Comparison of ENCODE assay signal across 25 mouse cellular contexts in genomic region chr9:44256213-44256612, GRCm38 (mm10). TPM values are rescaled to one million over a fixed set of nuclear protein-coding genes. Genes with fewer than 3 reads are reported as not detected.
DNase-seq lines count a peak whose midpoint lies in the region; ATAC-seq lines count a peak whose summit lies in the region.
"Had no signal": no experiment of that assay in that cellular context is flagged by ENCODE, and none has a peak within 500 bp of the region (broad histone marks: within the 10 kb centered on the region; RNA-seq: fewer than 3 reads in every experiment).

No protein-coding gene starts in this region.

- WGBS in embryonic facial prominence, embryonic 12.5 days: 77% methylated on average over 8 of the region's 8 CpGs
- 88% methylated on average over 8 of the region's 8 CpGs for WGBS in embryonic facial prominence, embryonic 10.5 days
- 76% methylated on average over 8 of the region's 8 CpGs for WGBS in heart, embryonic 16.5 days
- 85% methylated on average over 8 of the region's 8 CpGs for WGBS in heart, embryonic 10.5 days
- WGBS in midbrain, embryonic 10.5 days: 93% methylated on average over 8 of the region's 8 CpGs
- WGBS in midbrain, embryonic 14.5 days: 88% methylated on average over 8 of the region's 8 CpGs
- 89% methylated on average over 8 of the region's 8 CpGs for WGBS in limb, embryonic 10.5 days

- H3K9me3 ChIP-seq in embryonic facial prominence, embryonic 12.5 days: no peaks in the 10 kb centered on the region
- no peaks in the 10 kb centered on the region for H3K9me3 ChIP-seq in embryonic facial prominence, embryonic 10.5 days
- H3K9me3 ChIP-seq in heart, embryonic 16.5 days (replicated peaks; ENCODE audit: control insufficient read depth, low read length): no peaks in the 10 kb centered on the region
- no peaks in the 10 kb centered on the region for H3K9me3 ChIP-seq in heart, embryonic 10.5 days
- no peaks in the 10 kb centered on the region for H3K9me3 ChIP-seq in midbrain, embryonic 10.5 days (replicated peaks)
- H3K9me3 ChIP-seq in midbrain, embryonic 14.5 days (ENCODE audit: control insufficient read depth, low read length): no peaks in the 10 kb centered on the region
- no peaks in the 10 kb centered on the region for H3K9me3 ChIP-seq in limb, embryonic 10.5 days (replicated peaks)
- H3K9me3 ChIP-seq: heart, embryonic 13.5 days; limb, embryonic 12.5 days had no signal

- no peaks in the 10 kb centered on the region for H3K36me3 ChIP-seq in embryonic facial prominence, embryonic 12.5 days
- H3K36me3 ChIP-seq in embryonic facial prominence, embryonic 10.5 days (replicated peaks): no peaks in the 10 kb centered on the region
- H3K36me3 ChIP-seq in heart, embryonic 16.5 days (ENCODE audit: control insufficient read depth, insufficient read depth): no peaks in the 10 kb centered on the region
- H3K36me3 ChIP-seq in heart, embryonic 10.5 days: no peaks in the 10 kb centered on the region
- no peaks in the 10 kb centered on the region for H3K36me3 ChIP-seq in midbrain, embryonic 10.5 days
- H3K36me3 ChIP-seq in midbrain, embryonic 14.5 days (ENCODE audit: control insufficient read depth, insufficient read depth, low read length): no peaks in the 10 kb centered on the region
- H3K36me3 ChIP-seq in limb, embryonic 10.5 days: no peaks in the 10 kb centered on the region
- H3K36me3 ChIP-seq: limb, embryonic 12.5 days had no signal

- no peak for DNase-seq in embryonic facial prominence, embryonic 10.5 days (ENCODE audit: low spot score)
- no peak for DNase-seq in heart, embryonic 10.5 days (ENCODE audit: low spot score)
- no peak for DNase-seq in midbrain, embryonic 10.5 days (ENCODE audit: low spot score)
- no peak for DNase-seq in midbrain, embryonic 14.5 days
- DNase-seq in limb, embryonic 10.5 days (ENCODE audit: low spot score): no peak
- DNase-seq in layer of hippocampus, adult 9-11 months: no peak
- DNase-seq: cerebellum, adult 11-12 months; cerebellum, postnatal 25 days; gastrocnemius, postnatal 14 days; kidney, adult 18-20 months; kidney, postnatal 10 days; lung, adult 2 months; right cerebral cortex, adult 18-20 months; spleen, adult 18-20 months; thymus, postnatal 25 days had no signal

- no peak overlapping the region for H3K27ac ChIP-seq in embryonic facial prominence, embryonic 12.5 days
- no peak overlapping the region for H3K27ac ChIP-seq in embryonic facial prominence, embryonic 10.5 days (replicated peaks)
- H3K27ac ChIP-seq in heart, embryonic 16.5 days (ENCODE audit: low read length): no peak overlapping the region
- H3K27ac ChIP-seq in heart, embryonic 10.5 days: no peak overlapping the region
- 0 out of 2 replicates have a peak overlapping the region, but pooled peaks have one; percentile 82 for H3K27ac ChIP-seq in midbrain, embryonic 10.5 days (replicated peaks)
- no peak overlapping the region for H3K27ac ChIP-seq in midbrain, embryonic 14.5 days (replicated peaks; ENCODE audit: low read depth, low read length)
- 0 out of 2 replicates have a peak overlapping the region, but pooled peaks have one; percentile 27 for H3K27ac ChIP-seq in limb, embryonic 10.5 days
- H3K27ac ChIP-seq: heart, embryonic 13.5 days; left cerebral cortex, adult 2 months; macrophage had no signal

- 0 out of 2 replicates have a peak, but pooled peaks have one; percentile 26 for ATAC-seq in embryonic facial prominence, embryonic 12.5 days (ENCODE audit: insufficient number of reproducible peaks, insufficient read depth, low FRiP score, low TSS enrichment)
- 0 out of 2 replicates have a peak, but pooled peaks have one; percentile 49 for ATAC-seq in heart, embryonic 16.5 days (replicated peaks; ENCODE audit: extremely low read depth, insufficient read depth, low FRiP score)
- ATAC-seq in midbrain, embryonic 14.5 days (ENCODE audit: low FRiP score, low TSS enrichment): no peak
- ATAC-seq: CD4-positive, CD25-positive, alpha-beta regulatory T cell, adult 4 months; midbrain, embryonic 16.5 days had no signal

- H3K4me2 ChIP-seq in embryonic facial prominence, embryonic 12.5 days (replicated peaks): no peak overlapping the region
- no peak overlapping the region for H3K4me2 ChIP-seq in heart, embryonic 16.5 days (ENCODE audit: low read depth, low read length)
- no peak overlapping the region for H3K4me2 ChIP-seq in midbrain, embryonic 14.5 days (ENCODE audit: low read length)
- H3K4me2 ChIP-seq: heart, embryonic 13.5 days; limb, embryonic 12.5 days had no signal

- H3K4me3 ChIP-seq in embryonic facial prominence, embryonic 12.5 days: no peak overlapping the region
- no peak overlapping the region for H3K4me3 ChIP-seq in embryonic facial prominence, embryonic 10.5 days
- H3K4me3 ChIP-seq in heart, embryonic 16.5 days (ENCODE audit: low read length): no peak overlapping the region
- no peak overlapping the region for H3K4me3 ChIP-seq in heart, embryonic 10.5 days
- H3K4me3 ChIP-seq in midbrain, embryonic 10.5 days: no peak overlapping the region
- H3K4me3 ChIP-seq in midbrain, embryonic 14.5 days (replicated peaks; ENCODE audit: low read depth, low read length): no peak overlapping the region
- no peak overlapping the region for H3K4me3 ChIP-seq in limb, embryonic 10.5 days
- H3K4me3 ChIP-seq: heart, embryonic 13.5 days; layer of hippocampus, adult 2 months; left cerebral cortex, adult 2 months; limb, embryonic 12.5 days had no signal

- peaks cover 18% of the 10 kb centered on the region for H3K4me1 ChIP-seq in embryonic facial prominence, embryonic 12.5 days
- peaks cover 27% of the 10 kb centered on the region for H3K4me1 ChIP-seq in embryonic facial prominence, embryonic 10.5 days
- no peaks in the 10 kb centered on the region; the same call in 1 of the 2 replicates for H3K4me1 ChIP-seq in heart, embryonic 16.5 days (ENCODE audit: control insufficient read depth, insufficient read depth, low read length)
- peaks cover 14% of the 10 kb centered on the region for H3K4me1 ChIP-seq in heart, embryonic 10.5 days
- peaks cover 41% of the 10 kb centered on the region for H3K4me1 ChIP-seq in midbrain, embryonic 10.5 days
- peaks cover 30% of the 10 kb centered on the region for H3K4me1 ChIP-seq in midbrain, embryonic 14.5 days (ENCODE audit: control insufficient read depth, insufficient read depth, low read length)
- peaks cover 39% of the 10 kb centered on the region for H3K4me1 ChIP-seq in limb, embryonic 10.5 days

- 0 out of 2 replicates have a peak, but pooled peaks cover 3% of the 10 kb centered on the region for H3K27me3 ChIP-seq in embryonic facial prominence, embryonic 12.5 days
- H3K27me3 ChIP-seq in embryonic facial prominence, embryonic 10.5 days (replicated peaks; ENCODE audit: low read depth, poor library complexity, severe bottlenecking): 0 out of 2 replicates have a peak, but pooled peaks cover 5% of the 10 kb centered on the region
- H3K27me3 ChIP-seq in heart, embryonic 16.5 days (ENCODE audit: control insufficient read depth, insufficient read depth, low read length): no peaks in the 10 kb centered on the region
- peaks cover 11% of the 10 kb centered on the region; the same call in 1 of the 2 replicates for H3K27me3 ChIP-seq in heart, embryonic 10.5 days (ENCODE audit: insufficient read depth, poor library complexity, severe bottlenecking)
- 0 out of 2 replicates have a peak, but pooled peaks cover 1% of the 10 kb centered on the region for H3K27me3 ChIP-seq in midbrain, embryonic 10.5 days (ENCODE audit: low read depth, poor library complexity, severe bottlenecking)
- no peaks in the 10 kb centered on the region for H3K27me3 ChIP-seq in midbrain, embryonic 14.5 days (ENCODE audit: control insufficient read depth, insufficient read depth, low read length)
- H3K27me3 ChIP-seq in limb, embryonic 10.5 days (ENCODE audit: low read depth, poor library complexity, severe bottlenecking): no peaks in the 10 kb centered on the region

- no peak overlapping the region for H3K9ac ChIP-seq in embryonic facial prominence, embryonic 12.5 days
- no peak overlapping the region for H3K9ac ChIP-seq in heart, embryonic 16.5 days (ENCODE audit: low read length)
- H3K9ac ChIP-seq in midbrain, embryonic 14.5 days (replicated peaks; ENCODE audit: low read length): no peak overlapping the region
- H3K9ac ChIP-seq: heart, embryonic 13.5 days; limb, embryonic 12.5 days had no signal

RNA-seq across cellular contexts. Expression of gene Pdzd3, which starts 4.9 kb away (rescaled TPM):
- polyA plus RNA-seq in embryonic facial prominence, embryonic 12.5 days (2016; fragmentation: Nextera tagmentation; extraction: Ambion mirVana): 0.12 TPM in 1 of 2 replicates, not detected in the other
- 0.09 TPM in 1 of 2 replicates, not detected in the other for polyA plus RNA-seq in embryonic facial prominence, embryonic 10.5 days (2016; fragmentation: Nextera tagmentation; extraction: Ambion mirVana)
- polyA plus RNA-seq in heart, embryonic 16.5 days (2015; fragmentation: Nextera tagmentation; extraction: Ambion mirVana): 0.06 and 0.07 TPM in 2 replicates
- polyA plus RNA-seq in heart, embryonic 10.5 days (2016; fragmentation: Nextera tagmentation; extraction: Ambion mirVana): not detected in 2 replicates
- 0.06 TPM in 1 of 2 replicates, not detected in the other for polyA plus RNA-seq in midbrain, embryonic 10.5 days (2016; fragmentation: Nextera tagmentation; extraction: Ambion mirVana)
- 0.49 and 0.57 TPM in 2 replicates for polyA plus RNA-seq in midbrain, embryonic 14.5 days (2014; fragmentation: Nextera tagmentation; extraction: Ambion mirVana)
- polyA plus RNA-seq in limb, embryonic 10.5 days (2016; fragmentation: Nextera tagmentation; extraction: Ambion mirVana): 0.13 TPM in 1 of 2 replicates, not detected in the other
- polyA plus RNA-seq: CD4-positive, CD25-positive, alpha-beta regulatory T cell, adult 4 months; limb, embryonic 12.5 days; macrophage had no signal

RNA-seq across cellular contexts. Expression of gene Nlrx1, which starts 12.2 kb away (rescaled TPM):
- polyA plus RNA-seq in embryonic facial prominence, embryonic 12.5 days (2016; fragmentation: Nextera tagmentation; extraction: Ambion mirVana): 6.2 and 7.1 TPM in 2 replicates
- polyA plus RNA-seq in embryonic facial prominence, embryonic 10.5 days (2016; fragmentation: Nextera tagmentation; extraction: Ambion mirVana): 1.9 and 2.4 TPM in 2 replicates
- polyA plus RNA-seq in heart, embryonic 16.5 days (2015; fragmentation: Nextera tagmentation; extraction: Ambion mirVana): 7.3 and 7.9 TPM in 2 replicates
- 3.1 and 4.7 TPM in 2 replicates for polyA plus RNA-seq in heart, embryonic 10.5 days (2016; fragmentation: Nextera tagmentation; extraction: Ambion mirVana)
- 2.6 and 2.9 TPM in 2 replicates for polyA plus RNA-seq in midbrain, embryonic 10.5 days (2016; fragmentation: Nextera tagmentation; extraction: Ambion mirVana)
- polyA plus RNA-seq in midbrain, embryonic 14.5 days (2014; fragmentation: Nextera tagmentation; extraction: Ambion mirVana): 3.7 and 3.9 TPM in 2 replicates
- 2.1 and 3.3 TPM in 2 replicates for polyA plus RNA-seq in limb, embryonic 10.5 days (2016; fragmentation: Nextera tagmentation; extraction: Ambion mirVana)

RNA-seq across cellular contexts. Expression of gene Ccdc153, which starts 15.7 kb away (rescaled TPM):
- not detected in 2 replicates for polyA plus RNA-seq in embryonic facial prominence, embryonic 12.5 days (2016; fragmentation: Nextera tagmentation; extraction: Ambion mirVana)
- not detected in 2 replicates for polyA plus RNA-seq in embryonic facial prominence, embryonic 10.5 days (2016; fragmentation: Nextera tagmentation; extraction: Ambion mirVana)
- 0.88 and 2.5 TPM in 2 replicates for polyA plus RNA-seq in heart, embryonic 16.5 days (2015; fragmentation: Nextera tagmentation; extraction: Ambion mirVana)
- not detected in 2 replicates for polyA plus RNA-seq in heart, embryonic 10.5 days (2016; fragmentation: Nextera tagmentation; extraction: Ambion mirVana)
- polyA plus RNA-seq in midbrain, embryonic 10.5 days (2016; fragmentation: Nextera tagmentation; extraction: Ambion mirVana): not detected in 2 replicates
- not detected in 2 replicates for polyA plus RNA-seq in midbrain, embryonic 14.5 days (2014; fragmentation: Nextera tagmentation; extraction: Ambion mirVana)
- polyA plus RNA-seq in limb, embryonic 10.5 days (2016; fragmentation: Nextera tagmentation; extraction: Ambion mirVana): not detected in 2 replicates
- polyA plus RNA-seq: CD4-positive, CD25-positive, alpha-beta regulatory T cell, adult 4 months; heart, embryonic 13.5 days; limb, embryonic 12.5 days; macrophage; stomach, embryonic 14.5 days had no signal

RNA-seq across cellular contexts. Expression of gene Cbl, which starts 22.4 kb away (rescaled TPM):
- polyA plus RNA-seq in embryonic facial prominence, embryonic 12.5 days (2016; fragmentation: Nextera tagmentation; extraction: Ambion mirVana): 19.6 and 20.3 TPM in 2 replicates
- 25.4 and 25.5 TPM in 2 replicates for polyA plus RNA-seq in embryonic facial prominence, embryonic 10.5 days (2016; fragmentation: Nextera tagmentation; extraction: Ambion mirVana)
- 12.6 and 13.0 TPM in 2 replicates for polyA plus RNA-seq in heart, embryonic 16.5 days (2015; fragmentation: Nextera tagmentation; extraction: Ambion mirVana)
- 16.2 and 16.3 TPM in 2 replicates for polyA plus RNA-seq in heart, embryonic 10.5 days (2016; fragmentation: Nextera tagmentation; extraction: Ambion mirVana)
- 21.7 and 25.5 TPM in 2 replicates for polyA plus RNA-seq in midbrain, embryonic 10.5 days (2016; fragmentation: Nextera tagmentation; extraction: Ambion mirVana)
- polyA plus RNA-seq in midbrain, embryonic 14.5 days (2014; fragmentation: Nextera tagmentation; extraction: Ambion mirVana): 20.1 and 27.6 TPM in 2 replicates
- 19.6 and 23.9 TPM in 2 replicates for polyA plus RNA-seq in limb, embryonic 10.5 days (2016; fragmentation: Nextera tagmentation; extraction: Ambion mirVana)

RNA-seq across cellular contexts. Expression of gene Abcg4, which starts 32.2 kb away (rescaled TPM):
- polyA plus RNA-seq in embryonic facial prominence, embryonic 12.5 days (2016; fragmentation: Nextera tagmentation; extraction: Ambion mirVana): 5.9 and 6.4 TPM in 2 replicates
- polyA plus RNA-seq in embryonic facial prominence, embryonic 10.5 days (2016; fragmentation: Nextera tagmentation; extraction: Ambion mirVana): 2.6 and 3.1 TPM in 2 replicates
- polyA plus RNA-seq in heart, embryonic 16.5 days (2015; fragmentation: Nextera tagmentation; extraction: Ambion mirVana): 1.9 and 2.5 TPM in 2 replicates
- polyA plus RNA-seq in heart, embryonic 10.5 days (2016; fragmentation: Nextera tagmentation; extraction: Ambion mirVana): 3.4 and 3.9 TPM in 2 replicates
- 6.4 and 8.6 TPM in 2 replicates for polyA plus RNA-seq in midbrain, embryonic 10.5 days (2016; fragmentation: Nextera tagmentation; extraction: Ambion mirVana)
- polyA plus RNA-seq in midbrain, embryonic 14.5 days (2014; fragmentation: Nextera tagmentation; extraction: Ambion mirVana): 18.9 and 20.1 TPM in 2 replicates
- 1.9 and 4.6 TPM in 2 replicates for polyA plus RNA-seq in limb, embryonic 10.5 days (2016; fragmentation: Nextera tagmentation; extraction: Ambion mirVana)
- polyA plus RNA-seq: CD4-positive, CD25-positive, alpha-beta regulatory T cell, adult 4 months; macrophage had no signal

Comparison
In these comparisons a context has a peak if more than half of its experiments do, and no peak if none do; other contexts are left out.
1. H3K27ac ChIP-seq: peak in midbrain, embryonic 10.5 days (single experiment) and limb, embryonic 10.5 days (single experiment); none in embryonic facial prominence, embryonic 12.5 days (single experiment), embryonic facial prominence, embryonic 10.5 days (single experiment), heart, embryonic 16.5 days (single experiment), heart, embryonic 10.5 days (single experiment) and midbrain, embryonic 14.5 days (single experiment).